Mouse (Mus musculus): Measurements from ENCODE around the gene Usp19. TPM values are rescaled to one million over a fixed set of nuclear protein-coding genes. Genes with fewer than 3 reads are reported as not detected.

The Usp19 gene
- polyA plus RNA-seq, 1 experiment: 86.6 TPM

GRCm38 (mm10) chr9:108450292-108451169 lies 39.9 kb upstream of the Usp19 start:
- Histone ChIP-seq H3K27me3 (ENCODE audit: control insufficient read depth, insufficient read depth, insufficient read length) (peaks cover 5% of the 10 kb centered on the region), H3K4me2 (ENCODE audit: low read depth) (no peak overlapping the region), H3ac (ENCODE audit: control insufficient read depth, insufficient read length) (no peak overlapping the region), H3K36me3 (ENCODE audit: control insufficient read depth, insufficient read depth) (no peaks in the 10 kb centered on the region), H3K4me3 (no peak overlapping the region), H3K79me2 (ENCODE audit: control insufficient read depth, insufficient read depth) (no peaks in the 10 kb centered on the region)
- TF ChIP-seq USF1 (IDR thresholded peaks at IDR 0.05; ENCODE audit: low read depth): no peak
- peak in 2 of 3 experiments; percentile 35 to 67 for TF ChIP-seq MYOG (IDR thresholded peaks at IDR 0.05; ENCODE audit: control insufficient read depth in 1 of 3, insufficient read depth in 1 of 3, insufficient read length in 2 of 3, low read depth in 2 of 3)
- peak in 2 of 3 experiments; percentile 40 to 75 for TF ChIP-seq MYOD1 (IDR thresholded peaks at IDR 0.05; ENCODE audit: control insufficient read depth in 1 of 3, insufficient read length in 2 of 3, low read depth in 2 of 3)

DNA sequence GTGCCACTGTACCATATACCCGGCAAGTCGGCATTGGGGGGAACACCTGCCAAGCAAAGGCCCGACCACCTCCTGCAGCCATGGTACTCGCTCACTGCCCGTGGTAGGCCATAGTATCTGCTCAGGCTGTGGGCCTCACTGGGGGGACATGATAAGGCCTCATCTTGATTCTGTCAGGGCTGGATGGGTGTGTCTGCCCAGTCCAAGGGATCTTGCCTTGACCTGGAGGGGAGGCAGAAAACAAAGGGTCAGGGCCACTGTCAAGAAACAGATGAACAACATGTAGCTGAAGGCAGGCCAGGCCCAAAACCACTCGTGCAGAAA lies 39.3 kb upstream of the Usp19 start:
- TF ChIP-seq POLR2A (IDR thresholded peaks at IDR 0.05; ENCODE audit: insufficient read length, low read depth): no peak
- TF ChIP-seq MAX (IDR thresholded peaks at IDR 0.05; ENCODE audit: low read depth): no peak
- TF ChIP-seq MYOG (IDR thresholded peaks at IDR 0.05; ENCODE audit: control insufficient read depth in 1 of 3, insufficient read depth in 1 of 3, insufficient read length in 2 of 3, low read depth in 2 of 3): no peak
- TF ChIP-seq TCF3 (IDR thresholded peaks at IDR 0.05; ENCODE audit: insufficient read length, low read depth): no peak
- no peak for TF ChIP-seq E2F4 (IDR thresholded peaks at IDR 0.05; ENCODE audit: insufficient read depth)
- TF ChIP-seq POLR2AphosphoS2 (IDR thresholded peaks at IDR 0.05; ENCODE audit: insufficient read length, low read depth): no peak
- TF ChIP-seq MYOD1 (IDR thresholded peaks at IDR 0.05; ENCODE audit: control insufficient read depth in 1 of 3, insufficient read length in 2 of 3, low read depth in 2 of 3): no peak
- TF ChIP-seq USF1 (IDR thresholded peaks at IDR 0.05; ENCODE audit: low read depth): no peak
- TF ChIP-seq SRF (IDR thresholded peaks at IDR 0.05; ENCODE audit: control insufficient read depth, insufficient read length, low read depth): no peak
- no peak for TF ChIP-seq CEBPB (IDR thresholded peaks at IDR 0.05; ENCODE audit: insufficient read depth, poor library complexity, severe bottlenecking)
- no peak for TF ChIP-seq REST (IDR thresholded peaks at IDR 0.05; ENCODE audit: insufficient read depth, insufficient read length)
- TF ChIP-seq TCF12 (IDR thresholded peaks at IDR 0.05; ENCODE audit: insufficient read depth, poor library complexity, severe bottlenecking): no peak
- H3K36me3 ChIP-seq (ENCODE audit: control insufficient read depth, insufficient read depth): no peaks in the 10 kb centered on the region
- peaks cover under 1% of the 10 kb centered on the region for H3K27me3 ChIP-seq (ENCODE audit: control insufficient read depth, insufficient read depth, insufficient read length)
- H3K4me3 ChIP-seq: no peak overlapping the region
- H3ac ChIP-seq (ENCODE audit: control insufficient read depth, insufficient read length): no peak overlapping the region
- no peaks in the 10 kb centered on the region for H3K79me2 ChIP-seq (ENCODE audit: control insufficient read depth, insufficient read depth)
- H3K4me2 ChIP-seq (ENCODE audit: low read depth): no peak overlapping the region

DNA sequence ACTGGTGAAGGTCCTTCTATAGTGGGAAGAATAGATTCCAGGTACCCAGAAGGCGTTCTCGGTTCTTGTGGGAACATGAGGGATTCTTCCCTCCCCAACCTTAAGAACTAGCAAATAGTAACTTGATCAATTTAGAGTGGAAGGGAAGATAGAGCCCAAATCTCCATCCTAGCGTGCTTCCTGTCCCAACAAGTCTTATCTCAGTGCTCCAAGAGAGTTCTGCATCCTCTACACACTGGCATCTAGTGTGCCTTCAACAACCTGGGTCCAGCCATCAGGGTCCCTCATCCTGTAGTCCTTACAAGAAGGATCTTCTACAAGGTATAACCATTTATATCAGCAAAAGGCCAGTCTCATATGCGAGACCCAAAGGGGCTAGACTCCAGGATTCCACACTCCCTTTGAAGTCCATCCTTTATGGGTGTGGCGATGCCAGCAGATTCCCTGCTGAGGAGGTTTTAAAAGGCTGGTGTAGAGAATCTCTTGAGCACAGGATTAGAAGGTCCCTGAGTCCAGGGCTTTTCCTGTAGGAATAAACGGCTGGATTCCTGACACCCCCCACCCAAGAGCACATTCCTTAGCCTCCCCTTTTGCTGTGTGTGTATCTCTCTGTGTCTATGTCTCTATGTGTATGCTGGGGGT lies 38.8 kb upstream of the Usp19 start:
- Histone ChIP-seq H3K4me3 (peak overlapping the region; percentile 17), H3K79me2 (ENCODE audit: control insufficient read depth, insufficient read depth) (no peaks in the 10 kb centered on the region), H3K36me3 (ENCODE audit: control insufficient read depth, insufficient read depth) (no peaks in the 10 kb centered on the region), H3ac (ENCODE audit: control insufficient read depth, insufficient read length) (no peak overlapping the region), H3K27me3 (ENCODE audit: control insufficient read depth, insufficient read depth, insufficient read length) (no peaks in the 10 kb centered on the region), H3K4me2 (ENCODE audit: low read depth) (no peak overlapping the region)
- TF ChIP-seq TCF12 (IDR thresholded peaks at IDR 0.05; ENCODE audit: insufficient read depth, poor library complexity, severe bottlenecking) (no peak), POLR2A (IDR thresholded peaks at IDR 0.05; ENCODE audit: insufficient read length, low read depth) (no peak), USF1 (IDR thresholded peaks at IDR 0.05; ENCODE audit: low read depth) (no peak), E2F4 (IDR thresholded peaks at IDR 0.05; ENCODE audit: insufficient read depth) (no peak), REST (IDR thresholded peaks at IDR 0.05; ENCODE audit: insufficient read depth, insufficient read length) (no peak), TCF3 (IDR thresholded peaks at IDR 0.05; ENCODE audit: insufficient read length, low read depth) (no peak), SRF (IDR thresholded peaks at IDR 0.05; ENCODE audit: control insufficient read depth, insufficient read length, low read depth) (no peak), CEBPB (IDR thresholded peaks at IDR 0.05; ENCODE audit: insufficient read depth, poor library complexity, severe bottlenecking) (no peak), POLR2AphosphoS2 (IDR thresholded peaks at IDR 0.05; ENCODE audit: insufficient read length, low read depth) (no peak), MYOG (IDR thresholded peaks at IDR 0.05; ENCODE audit: control insufficient read depth in 1 of 3, insufficient read depth in 1 of 3, insufficient read length in 2 of 3, low read depth in 2 of 3) (no peak), MYOD1 (IDR thresholded peaks at IDR 0.05; ENCODE audit: control insufficient read depth in 1 of 3, insufficient read length in 2 of 3, low read depth in 2 of 3) (no peak), MAX (IDR thresholded peaks at IDR 0.05; ENCODE audit: low read depth) (no peak)

- H3K4me2 ChIP-seq (ENCODE audit: low read depth): peak overlapping the region; percentile 80
- H3K27me3 ChIP-seq (ENCODE audit: control insufficient read depth, insufficient read depth, insufficient read length): no peaks in the 10 kb centered on the region
- H3ac ChIP-seq (ENCODE audit: control insufficient read depth, insufficient read length): no peak overlapping the region
- H3K4me3 ChIP-seq: peak overlapping the region; percentile 17
- TF ChIP-seq MYOG (IDR thresholded peaks at IDR 0.05; ENCODE audit: control insufficient read depth in 1 of 3, insufficient read depth in 1 of 3, insufficient read length in 2 of 3, low read depth in 2 of 3) (no peak), CEBPB (IDR thresholded peaks at IDR 0.05; ENCODE audit: insufficient read depth, poor library complexity, severe bottlenecking) (no peak), POLR2AphosphoS2 (IDR thresholded peaks at IDR 0.05; ENCODE audit: insufficient read length, low read depth) (no peak), TCF12 (IDR thresholded peaks at IDR 0.05; ENCODE audit: insufficient read depth, poor library complexity, severe bottlenecking) (no peak), USF1 (IDR thresholded peaks at IDR 0.05; ENCODE audit: low read depth) (no peak), SRF (IDR thresholded peaks at IDR 0.05; ENCODE audit: control insufficient read depth, insufficient read length, low read depth) (no peak), MAX (IDR thresholded peaks at IDR 0.05; ENCODE audit: low read depth) (no peak), REST (IDR thresholded peaks at IDR 0.05; ENCODE audit: insufficient read depth, insufficient read length) (no peak), MYOD1 (IDR thresholded peaks at IDR 0.05; ENCODE audit: control insufficient read depth in 1 of 3, insufficient read length in 2 of 3, low read depth in 2 of 3) (no peak), TCF3 (IDR thresholded peaks at IDR 0.05; ENCODE audit: insufficient read length, low read depth) (no peak)
- no peaks in the 10 kb centered on the region for H3K36me3 ChIP-seq (ENCODE audit: control insufficient read depth, insufficient read depth)
- no peaks in the 10 kb centered on the region for H3K79me2 ChIP-seq (ENCODE audit: control insufficient read depth, insufficient read depth)
These were observed 38.0 kb upstream of the Usp19 start for GRCm38 (mm10) chr9:108452291-108452906.
